Mouse (Mus musculus): ENCODE measurements around the gene Rab31.

Gene Rab31

GRCm38 (mm10) chr17:65701356-65701755 lies 71.2 kb downstream of the Rab31 start:
- DNase-seq, result no peak

- no peak for DNase-seq
Observed at GRCm38 (mm10) chr17:65700060-65700459, 72.5 kb downstream of the Rab31 start.

- no peak for DNase-seq
Observed at GRCm38 (mm10) chr17:65697791-65698463, 74.6 kb downstream of the Rab31 start.

GRCm38 (mm10) chr17:65696939-65697338 lies 75.6 kb downstream of the Rab31 start:
- DNase-seq, result no peak

- no peak for DNase-seq
Observed at GRCm38 (mm10) chr17:65692276-65692675, 80.3 kb downstream of the Rab31 start.

GRCm38 (mm10) chr17:65683731-65684130 lies 88.8 kb downstream of the Rab31 start:
- no peak for DNase-seq

- DNase-seq, result no peak
Observed at GRCm38 (mm10) chr17:65683316-65683715, 89.2 kb downstream of the Rab31 start.

GRCm38 (mm10) chr17:65682071-65682680 lies 90.4 kb downstream of the Rab31 start:
- DNase-seq, result no peak

- no peak for DNase-seq
Observed at GRCm38 (mm10) chr17:65681516-65681915, 91.0 kb downstream of the Rab31 start.

GRCm38 (mm10) chr17:65680801-65681412 lies 91.6 kb downstream of the Rab31 start:
- no peak for DNase-seq

- DNase-seq, result no peak
Observed at GRCm38 (mm10) chr17:65679806-65680446, 92.6 kb downstream of the Rab31 start.

GRCm38 (mm10) chr17:65677742-65678141 lies 94.8 kb downstream of the Rab31 start:
- no peak for DNase-seq

GRCm38 (mm10) chr17:65676536-65676935 lies 96.0 kb downstream of the Rab31 start:
- DNase-seq, result no peak

- no peak for DNase-seq
Observed at GRCm38 (mm10) chr17:65675985-65676384, 96.6 kb downstream of the Rab31 start.

GRCm38 (mm10) chr17:65674710-65675171 lies 97.8 kb downstream of the Rab31 start:
- DNase-seq, result no peak

GRCm38 (mm10) chr17:65672926-65673325 lies 99.6 kb downstream of the Rab31 start:
- no peak for DNase-seq

GRCm38 (mm10) chr17:65669061-65669460 lies 103.5 kb downstream of the Rab31 start:
- no peak for DNase-seq

- DNase-seq, result no peak
Observed at GRCm38 (mm10) chr17:65667792-65668191, 104.8 kb downstream of the Rab31 start.

- no peak for DNase-seq
Observed at GRCm38 (mm10) chr17:65666388-65667161, 106.0 kb downstream of the Rab31 start.

GRCm38 (mm10) chr17:65665786-65666387 lies 106.7 kb downstream of the Rab31 start:
- DNase-seq, result no peak

- no peak for DNase-seq
Observed at GRCm38 (mm10) chr17:65663329-65664078, 109.0 kb downstream of the Rab31 start.

GRCm38 (mm10) chr17:65662662-65663061 lies 109.9 kb downstream of the Rab31 start:
- DNase-seq, result no peak
